Mouse (Mus musculus) midbrain, embryonic 14.5 days (tissue): ENCODE results near the gene Zscan4d. TPM values are rescaled to one million over a fixed set of nuclear protein-coding genes. Genes with fewer than 3 reads are reported as not detected.
"Not testable (repeated sequence)": the region's sequence is repeated elsewhere in the genome, so short reads cannot be mapped to it uniquely, and the experiment has no call there.

Experiments used
- ATAC-seq: fragments of 200-750 bp; cut with Nextera tagmentation; 2 replicates; pipeline ENCODE4 v1.8.0; 2017; ENCODE audit warnings: moderate number of reproducible peaks, moderate library complexity; ENCODE audit not compliant: low FRiP score, low TSS enrichment
- DNase-seq: peaks from one replicate; pipeline ENCODE4 v3.0.0-alpha.2; 2015
- H3K27ac ChIP-seq: fragments of 300-500 bp; sonication (generic); replicated peaks from 2 replicates; pipeline ENCODE4 v1.5.1; 2014; ENCODE audit warnings: mild to moderate bottlenecking, low read depth, low read length, moderate library complexity
- H3K27me3 ChIP-seq: fragments of 300-500 bp; sonication (generic); 2 replicates; pipeline ENCODE4 v1.6.1; 2014; ENCODE audit warnings: low read length, control low read depth, mixed read lengths; ENCODE audit not compliant: control insufficient read depth, insufficient read depth
- H3K36me3 ChIP-seq: fragments of 300-500 bp; sonication (generic); 2 replicates; pipeline ENCODE4 v1.6.1; 2014; ENCODE audit warnings: low read length, control low read depth; ENCODE audit not compliant: control insufficient read depth, insufficient read depth
- H3K4me1 ChIP-seq: fragments of 300-500 bp; sonication (generic); 2 replicates; pipeline ENCODE4 v1.6.1; 2014; ENCODE audit warnings: mild to moderate bottlenecking, antibody characterized with exemption, low read length, control low read depth; ENCODE audit not compliant: control insufficient read depth, insufficient read depth
- H3K4me2 ChIP-seq: fragments of 300-500 bp; sonication (generic); 2 replicates; pipeline ENCODE4 v1.6.1; 2014; ENCODE audit warnings: mild to moderate bottlenecking, low read length, moderate library complexity
- H3K4me3 ChIP-seq: fragments of 300-500 bp; sonication (generic); replicated peaks from 2 replicates; pipeline ENCODE4 v1.5.1; 2014; ENCODE audit warnings: low read depth, low read length
- H3K9ac ChIP-seq: fragments of 300-500 bp; sonication (generic); replicated peaks from 2 replicates; pipeline ENCODE4 v1.6.1; 2014; ENCODE audit warnings: mild to moderate bottlenecking, low read length, moderate library complexity
- H3K9me3 ChIP-seq: fragments of 300-500 bp; sonication (generic); 2 replicates; pipeline ENCODE4 v1.6.1; 2016; ENCODE audit warnings: low read length, control low read depth, mixed read lengths; ENCODE audit not compliant: control insufficient read depth
- WGBS: fragments of 180-500 bp; shearing (Covaris S2); extraction: QIAGEN DNeasy Blood & Tissue Kit; methylation state at CpG from one replicate; pipeline ENCODE4 v1.1.7; 2014; 5-methylcytosine and 5-hydroxymethylcytosine counted together
- polyA plus RNA-seq: library from polyadenylated mRNA; unstranded; fragments of >200 nt; fragmentation: Nextera tagmentation; extraction: Ambion mirVana; gene quantifications from 2 replicates; pipeline ENCODE4 v1.2.1, GENCODE M21; 2014

Zscan4d gene
- not detected in 2 replicates for polyA plus RNA-seq

GRCm38 (mm10) chr7:11166059-11166458 is at the start of gene Zscan4d:
TSS of gene Zscan4d (minus strand) at chr7:11166159.
- H3K27me3 ChIP-seq = not testable (repeated sequence)

GRCm38 (mm10) chr7:11158036-11158435 is 7.9 kb downstream of the Zscan4d start:
- not testable (repeated sequence) for ATAC-seq, H3K27me3 ChIP-seq, DNase-seq, H3K36me3 ChIP-seq, H3K4me1 ChIP-seq, H3K4me3 ChIP-seq, H3K27ac ChIP-seq, H3K9me3 ChIP-seq, H3K4me2 ChIP-seq, H3K9ac ChIP-seq
- WGBS = 34% methylated on average over 6 of the region's 6 CpGs

More at GRCm38 (mm10) chr7:11166059-11166458, at the start of gene Zscan4d:
- not testable (repeated sequence) for ATAC-seq, DNase-seq, H3K9ac ChIP-seq, H3K36me3 ChIP-seq, H3K4me1 ChIP-seq, H3K27ac ChIP-seq, H3K9me3 ChIP-seq, H3K4me2 ChIP-seq, H3K4me3 ChIP-seq
- 83% methylated on average over 4 of the region's 4 CpGs for WGBS

Other genes starting within 250 kb of the Zscan4d start
- not detected in 2 replicates for gene Zscan4c, start 160.4 kb downstream of the Zscan4d start, polyA plus RNA-seq
- not detected in 2 replicates for gene Zscan4-ps1, start 96.5 kb downstream of the Zscan4d start, polyA plus RNA-seq
- gene Zscan4e, start 144.5 kb upstream of the Zscan4d start, polyA plus RNA-seq = not detected in 2 replicates
- gene Zscan4f, start 231.8 kb upstream of the Zscan4d start, polyA plus RNA-seq = not detected in 2 replicates